Mouse (Mus musculus) mouse embryonic stem cell (cell line): Measurements from ENCODE around the gene Mapk13.
"Not testable (repeated sequence)": the region's sequence is repeated elsewhere in the genome, so short reads cannot be mapped to it uniquely, and the experiment has no call there.

Source experiments
- in situ Hi-C, 2 experiments: fragments of 300-500 bp; cut with MboI; formaldehyde crosslinking; loops; 1 replicate in 1 of 2; 3 replicates in 1 of 2; pipeline ENCODE4 v1.14.3; 2019 to 2020; ENCODE audit warnings: low sequenced_read_pairs in 2 of 2, low pct_unique_long_range_greater_than_20kb in 1 of 2, mixed read lengths in 1 of 2; ENCODE audit not compliant: unreplicated experiment in 1 of 2

Gene Mapk13

DNA sequence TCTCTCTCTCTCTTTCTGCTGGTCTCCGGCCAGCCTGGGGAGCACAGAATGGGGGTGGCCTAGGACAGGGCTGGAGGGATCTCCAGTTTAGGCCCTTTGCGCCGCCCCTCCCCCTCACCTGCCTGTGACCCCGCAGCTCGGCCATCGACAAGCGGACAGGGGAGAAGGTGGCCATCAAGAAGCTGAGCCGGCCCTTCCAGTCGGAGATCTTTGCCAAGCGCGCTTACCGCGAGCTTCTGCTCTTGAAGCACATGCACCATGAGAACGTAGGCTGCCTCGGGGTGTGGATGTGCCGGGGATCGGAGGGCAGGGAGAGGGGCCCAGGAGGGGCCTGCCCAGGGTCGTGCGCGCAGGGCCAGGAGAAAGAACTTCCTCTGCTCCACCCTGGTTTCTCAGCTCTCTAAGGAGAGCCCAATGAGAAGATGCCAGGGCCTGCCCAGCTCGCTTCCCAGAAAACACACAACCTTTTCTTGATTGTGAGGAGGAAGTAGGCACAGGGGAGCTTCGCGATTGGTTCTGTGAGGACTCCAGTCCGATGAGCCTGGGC lies 851 bp downstream of the Mapk13 start:
- in situ Hi-C loops = no loop called here

DNA sequence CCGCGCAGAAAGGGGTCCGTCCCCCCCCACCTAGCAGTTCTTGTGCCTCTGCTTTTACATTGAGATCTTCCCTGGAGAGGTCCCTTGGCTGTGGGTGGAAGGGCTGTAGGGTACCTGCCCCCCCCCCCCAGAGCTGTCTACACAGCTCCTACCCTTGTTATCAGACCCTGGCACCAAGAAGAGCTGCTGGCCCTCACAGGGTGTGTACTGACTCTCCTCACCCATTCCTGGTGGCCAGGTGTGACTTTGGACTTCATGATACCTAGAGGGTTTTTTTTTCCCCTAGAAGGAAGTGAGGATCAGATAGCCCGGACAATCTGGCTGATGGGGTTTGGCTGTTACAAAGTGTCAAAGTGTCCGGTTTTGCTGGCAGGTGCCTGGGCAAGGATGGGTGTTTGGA lies 2.2 kb downstream of the Mapk13 start:
- in situ Hi-C loops = no loop called here

DNA sequence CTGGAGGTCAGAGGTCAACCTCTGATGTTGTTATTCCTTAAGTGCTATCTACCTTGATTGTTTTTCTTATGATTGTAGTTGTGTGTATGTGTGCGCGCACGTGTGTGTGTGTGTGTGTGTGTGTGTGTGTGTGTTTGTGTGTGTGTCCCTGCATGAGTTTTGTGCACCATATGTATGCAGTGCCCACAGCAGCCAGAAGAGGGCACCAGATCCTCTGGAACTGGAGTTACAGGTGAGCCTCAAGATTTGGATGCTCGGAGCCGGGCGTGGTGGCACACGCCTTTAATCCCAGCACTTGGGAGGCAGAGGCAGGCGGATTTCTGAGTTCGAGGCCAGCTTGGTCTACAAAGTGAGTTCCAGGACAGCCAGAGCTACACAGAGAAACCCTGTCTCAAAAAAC lies 5.2 kb downstream of the Mapk13 start:
- in situ Hi-C loops = not testable (repeated sequence)

DNA sequence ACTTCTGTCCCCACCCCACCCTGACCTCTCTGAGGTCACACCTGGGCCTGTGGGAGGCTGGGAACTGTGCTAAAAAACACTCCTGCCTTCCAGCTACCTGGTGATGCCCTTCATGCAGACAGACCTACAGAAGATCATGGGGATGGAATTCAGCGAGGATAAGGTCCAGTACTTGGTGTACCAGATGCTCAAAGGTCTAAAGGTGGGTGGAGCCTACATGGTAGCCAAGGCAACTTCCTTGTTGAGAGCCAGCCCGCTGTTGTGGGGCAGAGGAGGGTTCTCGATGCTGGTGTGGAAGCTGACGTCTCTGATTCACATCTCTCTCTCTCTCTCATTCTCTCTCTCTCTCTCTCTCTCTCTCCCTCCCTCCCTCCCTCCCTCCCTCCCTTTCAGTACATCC lies 6.1 kb downstream of the Mapk13 start:
- in situ Hi-C loops = no loop called here

GRCm38 (mm10) chr17:28776817-28777216 lies 7.7 kb downstream of the Mapk13 start:
- in situ Hi-C loops = no loop called here

DNA sequence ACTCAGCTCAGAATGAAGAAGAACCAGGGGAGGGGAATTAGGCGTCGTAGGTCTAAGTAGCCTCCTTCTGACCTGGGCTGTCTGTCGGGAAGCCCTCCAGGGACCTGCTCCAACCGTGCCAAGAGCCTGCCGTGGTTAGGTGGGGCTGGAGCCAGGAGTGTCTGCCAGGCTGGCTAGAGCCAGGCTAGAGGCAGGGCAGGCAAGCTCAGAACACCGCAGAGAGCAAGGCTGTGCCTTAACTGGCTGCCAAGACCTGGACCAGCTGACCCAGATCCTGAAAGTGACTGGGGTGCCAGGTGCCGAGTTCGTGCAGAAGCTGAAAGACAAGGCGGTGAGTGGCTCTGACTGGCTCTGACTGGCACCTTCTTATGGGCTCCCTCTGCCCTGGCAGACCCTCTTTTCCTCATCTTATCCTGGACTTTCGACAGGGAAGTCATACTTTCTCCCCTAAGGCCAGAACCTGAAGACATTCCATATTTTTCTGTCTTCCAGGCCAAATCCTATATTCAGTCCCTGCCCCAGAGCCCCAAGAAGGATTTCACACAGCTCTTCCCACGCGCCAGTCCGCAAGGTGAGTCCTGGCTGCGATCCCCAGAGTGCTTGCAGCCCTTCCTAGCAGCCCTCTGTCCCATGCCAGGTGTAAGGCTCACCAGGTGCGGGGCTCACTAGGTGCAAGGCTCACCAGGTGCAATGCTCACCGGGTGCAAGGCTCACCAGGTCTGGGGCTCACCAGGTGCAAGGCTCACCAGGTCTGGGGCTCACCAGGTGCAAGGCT lies 8.3 kb downstream of the Mapk13 start:
- in situ Hi-C loops = no loop called here

DNA sequence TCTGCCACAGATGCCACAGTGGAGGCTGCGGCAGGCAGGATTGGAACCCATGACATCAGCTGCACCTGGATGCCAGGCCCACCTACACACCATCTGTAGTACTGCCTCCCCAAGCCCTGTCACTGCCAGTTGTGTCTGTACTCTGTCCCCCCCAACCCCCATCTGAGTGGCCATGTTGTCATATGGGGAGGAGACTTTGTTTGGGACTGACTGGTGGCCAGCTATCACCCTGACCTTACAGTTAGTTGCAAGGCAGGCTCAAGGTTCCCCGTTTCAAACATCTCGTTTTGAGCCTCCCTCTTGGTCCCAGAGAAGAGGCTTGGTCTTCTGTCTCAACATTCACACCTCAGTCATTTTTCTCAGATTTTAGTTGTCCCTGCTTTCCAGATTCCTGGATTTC lies 10.6 kb downstream of the Mapk13 start:
- in situ Hi-C loops = no loop called here

- in situ Hi-C loops = no loop called here
These were observed 11.7 kb downstream of the Mapk13 start for GRCm38 (mm10) chr17:28780836-28781235.

- in situ Hi-C loops = no loop called here
These were observed 12.4 kb downstream of the Mapk13 start for GRCm38 (mm10) chr17:28781290-28782045.

GRCm38 (mm10) chr17:28785036-28785435 lies 15.9 kb downstream of the Mapk13 start:
- in situ Hi-C loops = no loop called here

- in situ Hi-C loops = no loop called here
These were observed 18.4 kb downstream of the Mapk13 start for GRCm38 (mm10) chr17:28787507-28787906.

- in situ Hi-C loops = no loop called here
These were observed 27.9 kb downstream of the Mapk13 start for GRCm38 (mm10) chr17:28797031-28797430.

- in situ Hi-C loops = no loop called here
These were observed 30.4 kb downstream of the Mapk13 start for GRCm38 (mm10) chr17:28799291-28800160.

DNA sequence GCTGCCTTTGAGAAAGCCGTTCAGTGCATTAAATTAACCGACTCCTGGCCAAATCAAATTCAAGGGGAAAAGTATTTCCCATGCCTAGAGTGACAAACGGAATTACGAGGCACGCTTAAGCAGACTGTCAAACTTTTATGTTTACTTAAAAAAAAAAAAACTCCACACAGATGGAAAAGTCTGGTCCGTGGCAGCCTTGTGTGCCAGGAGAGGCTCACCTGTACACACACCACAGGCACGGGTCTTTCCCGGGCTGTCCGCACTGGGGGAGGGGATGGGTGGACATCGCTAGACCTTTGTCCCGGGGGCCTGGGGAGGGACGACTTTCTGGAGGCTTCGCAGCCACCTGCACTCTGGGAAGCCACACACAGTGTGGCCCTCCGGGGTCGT lies 31.2 kb downstream of the Mapk13 start:
- in situ Hi-C loops = no loop called here

DNA sequence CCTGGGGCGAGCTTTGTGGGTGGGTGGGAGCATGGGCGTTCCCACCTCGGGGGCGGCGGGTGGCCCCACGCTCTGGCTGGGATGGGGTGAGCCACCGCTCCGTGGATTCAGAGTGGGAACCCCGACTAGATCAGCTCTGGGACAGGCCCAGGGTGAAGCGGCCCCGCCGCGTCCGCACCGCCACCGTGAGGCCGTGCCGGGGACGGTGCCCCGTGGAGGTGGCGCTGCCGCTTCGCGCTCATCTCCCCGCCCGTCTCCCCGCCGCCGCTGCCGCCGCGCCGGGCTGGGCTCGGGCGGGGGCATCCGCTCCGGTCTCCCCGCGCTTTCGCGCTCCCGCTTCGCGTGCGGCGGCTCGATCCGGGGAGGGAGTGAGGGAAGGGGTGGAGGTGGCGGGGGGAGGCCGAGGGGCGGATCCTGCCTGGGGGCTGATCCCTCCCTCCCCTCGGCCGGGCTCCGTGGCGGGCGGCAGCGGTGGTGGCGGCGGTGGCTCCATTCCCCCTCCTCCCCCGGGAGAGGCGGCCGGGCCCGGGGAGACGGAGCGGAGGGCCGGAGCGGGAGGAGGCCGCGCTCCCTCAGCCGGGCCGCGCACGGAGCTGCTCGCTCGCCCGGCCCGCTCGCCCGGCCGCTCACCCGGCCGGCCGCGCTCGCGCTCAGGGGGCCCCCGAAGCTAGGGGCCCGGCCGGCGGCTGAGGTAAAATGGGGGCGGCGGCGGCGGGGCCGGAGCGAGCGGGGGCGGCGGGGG lies 31.7 kb downstream of the Mapk13 start, which contains the start of gene Brpf3:
Brpf3 (plus strand) TSS at position 420 of the 742 bp plus-strand sequence.
- in situ Hi-C loops = no loop called here

GRCm38 (mm10) chr17:28801474-28802005 lies 32.4 kb downstream of the Mapk13 start:
- in situ Hi-C loops = no loop called here

GRCm38 (mm10) chr17:28802006-28802481 lies 32.9 kb downstream of the Mapk13 start:
- in situ Hi-C loops = no loop called here

DNA sequence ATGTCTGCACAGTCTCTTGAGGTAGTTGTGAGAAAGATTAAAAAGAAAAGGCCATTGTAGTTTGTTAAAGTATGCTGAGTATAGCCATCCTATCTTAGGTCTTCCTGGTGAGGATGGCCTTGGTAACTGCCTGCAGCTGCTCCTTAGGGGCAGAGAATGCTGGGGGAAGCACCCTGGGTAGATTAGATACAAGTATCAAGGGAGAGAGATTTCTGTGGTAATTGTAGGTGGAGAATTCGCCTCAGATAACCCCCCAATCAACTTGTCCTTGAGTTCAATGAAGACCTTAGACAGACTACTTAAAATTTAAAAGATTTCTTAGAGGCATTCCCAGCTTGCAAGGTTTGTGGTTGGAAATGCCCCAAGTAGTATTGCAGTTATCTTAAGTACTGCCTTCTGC lies 34.2 kb downstream of the Mapk13 start:
- in situ Hi-C loops = no loop called here
